Mouse (Mus musculus) spleen, adult 2 months (tissue): ENCODE data around the gene Eml2. TPM values are rescaled to one million over a fixed set of nuclear protein-coding genes. Genes with fewer than 3 reads are reported as not detected.

ENCODE experiments used
- DNase-seq, 2 experiments: peaks; one replicate each; pipeline versions ENCODE4 v3.0.0 to v3.0.0-alpha.2; 2012 to 2021; ENCODE audit warnings: low spot score in 2 of 2, low read depth in 1 of 2
- H3K27ac ChIP-seq: fragments of 200-500 bp; 2 replicates; pipeline ENCODE4 v1.5.1; 2012; ENCODE audit warnings: low read length, inconsistent platforms; ENCODE audit not compliant: insufficient read depth
- H3K27me3 ChIP-seq: fragments of 200-500 bp; 2 replicates; pipeline ENCODE4 v1.6.1; 2012; ENCODE audit warnings: mild to moderate bottlenecking, moderate library complexity, low read length, inconsistent platforms; ENCODE audit not compliant: control insufficient read depth, insufficient read depth
- H3K36me3 ChIP-seq: fragments of 200-500 bp; 2 replicates; pipeline ENCODE4 v1.6.1; 2012; ENCODE audit warnings: mild to moderate bottlenecking, low read length, inconsistent platforms; ENCODE audit not compliant: control insufficient read depth, insufficient read depth
- H3K4me1 ChIP-seq: fragments of 200-500 bp; 2 replicates; pipeline ENCODE4 v1.6.1; 2011; ENCODE audit warnings: inconsistent platforms; ENCODE audit not compliant: control insufficient read depth, insufficient read depth, insufficient read length
- H3K4me3 ChIP-seq: fragments of 200-500 bp; 2 replicates; pipeline ENCODE4 v1.5.1; 2011; ENCODE audit warnings: mild to moderate bottlenecking, inconsistent platforms; ENCODE audit not compliant: insufficient read depth, insufficient read length; ENCODE audit errors: extremely low read depth
- CTCF ChIP-seq: fragments of 200-500 bp; IDR thresholded peaks from 2 replicates; pipeline ENCODE4 v1.5.1; 2011; ENCODE audit warnings: mild to moderate bottlenecking, inconsistent platforms; ENCODE audit not compliant: insufficient read depth, insufficient read length, insufficient replicate concordance; ENCODE audit errors: extremely low read depth
- POLR2A ChIP-seq: fragments of 200-500 bp; IDR thresholded peaks from 2 replicates; pipeline ENCODE4 v1.6.1; 2011; ENCODE audit warnings: low read depth, low read length, inconsistent platforms
- WGBS: fragments of 180-500 bp; shearing (Covaris S2); methylation state at CpG from one replicate; pipeline ENCODE4 v1.1.7; 2018; 5-methylcytosine and 5-hydroxymethylcytosine counted together
- polyA plus RNA-seq: library from polyadenylated mRNA; depleted of rRNA; stranded (reverse); fragments of >200 nt; gene quantifications from 2 replicates; pipeline ENCODE4 v1.2.3, GENCODE M21; 2012

Eml2 gene
- polyA plus RNA-seq, 1 experiment = 27.9 TPM

- H3K4me1 ChIP-seq = peaks cover 5% of the 10 kb centered on the region
- no peak overlapping the region for H3K27ac ChIP-seq
- no peak for DNase-seq
- peaks cover 2% of the 10 kb centered on the region; the same call in 1 of the 2 replicates for H3K27me3 ChIP-seq
- 88% methylated on average over 8 of the region's 8 CpGs for WGBS
- no peak overlapping the region for H3K4me3 ChIP-seq
- H3K36me3 ChIP-seq = peaks cover 9% of the 10 kb centered on the region
- TF ChIP-seq POLR2A (no peak), CTCF (no peak)
Observed at GRCm38 (mm10) chr7:19154796-19155195, 21.4 kb upstream of the Eml2 start.

- no peak for TF ChIP-seq POLR2A
- no peak for TF ChIP-seq CTCF
- 79% methylated on average over 13 of the region's 13 CpGs for WGBS
- Histone ChIP-seq H3K4me3 (no peak overlapping the region), H3K27ac (no peak overlapping the region), H3K36me3 (peaks cover 9% of the 10 kb centered on the region), H3K4me1 (peaks cover 3% of the 10 kb centered on the region), H3K27me3 (peaks cover 5% of the 10 kb centered on the region; the same call in 1 of the 2 replicates)
- no peak for DNase-seq
Observed at GRCm38 (mm10) chr7:19155825-19156475, 20.3 kb upstream of the Eml2 start.

GRCm38 (mm10) chr7:19157160-19157800 is 18.9 kb upstream of the Eml2 start:
- TF ChIP-seq CTCF (peak; percentile 93), POLR2A (no peak)
- WGBS = 6% methylated on average over 30 of the region's 30 CpGs
- Histone ChIP-seq H3K4me3 (peak overlapping the region; percentile 20; the same call in 1 of the 2 replicates), H3K27ac (no peak overlapping the region), H3K36me3 (peaks cover 7% of the 10 kb centered on the region), H3K4me1 (peaks cover 3% of the 10 kb centered on the region), H3K27me3 (peaks cover 5% of the 10 kb centered on the region; the same call in 1 of the 2 replicates)
- DNase-seq = peak; percentile 71 to 90

GRCm38 (mm10) chr7:19158601-19159000 is 17.6 kb upstream of the Eml2 start:
- Histone ChIP-seq H3K4me1 (peaks cover 3% of the 10 kb centered on the region), H3K27me3 (peaks cover 5% of the 10 kb centered on the region; the same call in 1 of the 2 replicates), H3K4me3 (no peak overlapping the region), H3K36me3 (peaks cover 3% of the 10 kb centered on the region; the same call in 1 of the 2 replicates), H3K27ac (no peak overlapping the region)
- TF ChIP-seq POLR2A = no peak
- TF ChIP-seq CTCF = no peak
- WGBS = 83% methylated on average over 11 of the region's 11 CpGs
- DNase-seq = no peak

GRCm38 (mm10) chr7:19159411-19159810 is 16.8 kb upstream of the Eml2 start:
- 33% methylated on average over 18 of the region's 18 CpGs for WGBS
- no peak overlapping the region for H3K4me3 ChIP-seq
- TF ChIP-seq CTCF (no peak), POLR2A (no peak)

GRCm38 (mm10) chr7:19160115-19160514 is 16.1 kb upstream of the Eml2 start:
- 3% methylated on average over 20 of the region's 20 CpGs for WGBS
- peaks cover 1% of the 10 kb centered on the region; the same call in 1 of the 2 replicates for H3K36me3 ChIP-seq
- DNase-seq = no peak
- no peak overlapping the region for H3K27ac ChIP-seq
- H3K4me3 ChIP-seq = no peak overlapping the region
- peaks cover 6% of the 10 kb centered on the region; the same call in 1 of the 2 replicates for H3K27me3 ChIP-seq
- peaks cover 3% of the 10 kb centered on the region for H3K4me1 ChIP-seq
- TF ChIP-seq POLR2A = no peak
- no peak for TF ChIP-seq CTCF

More at GRCm38 (mm10) chr7:19159411-19159810, 16.8 kb upstream of the Eml2 start:
- Histone ChIP-seq H3K27me3 (peaks cover 5% of the 10 kb centered on the region; the same call in 1 of the 2 replicates), H3K4me1 (peaks cover 3% of the 10 kb centered on the region), H3K36me3 (peaks cover 3% of the 10 kb centered on the region; the same call in 1 of the 2 replicates), H3K27ac (no peak overlapping the region)
- no peak for DNase-seq
